Mouse (Mus musculus) kidney, postnatal 10 days (tissue): ENCODE data around the gene Dnmt1.
A peak's percentile ranks its signal among the peaks of the same experiment; 100 is the strongest.

Source experiments
- DNase-seq: peaks from one replicate; pipeline ENCODE4 v3.0.0; 2021; ENCODE audit warnings: mixed read lengths

Dnmt1 gene

GRCm38 (mm10) chr9:20976216-20976960 lies 16.7 kb upstream of the Dnmt1 start, which contains the start of gene S1pr2:
TSS of gene S1pr2 (minus strand) at chr9:20976781.
- DNase-seq: peak; percentile 93

- DNase-seq: peak; percentile 78
These were observed 15.9 kb upstream of the Dnmt1 start for GRCm38 (mm10) chr9:20975431-20976215.

GRCm38 (mm10) chr9:20973682-20974075 lies 14.0 kb upstream of the Dnmt1 start:
- DNase-seq: peak; percentile 64

GRCm38 (mm10) chr9:20973001-20973681 lies 13.5 kb upstream of the Dnmt1 start:
- DNase-seq: peak; percentile 58

- peak; percentile 78 for DNase-seq
These were observed 12.7 kb upstream of the Dnmt1 start for GRCm38 (mm10) chr9:20972141-20972992.

GRCm38 (mm10) chr9:20971751-20972140 lies 12.1 kb upstream of the Dnmt1 start:
- DNase-seq: peak; percentile 46

GRCm38 (mm10) chr9:20966747-20967146 lies 7.1 kb upstream of the Dnmt1 start:
- no peak for DNase-seq

- DNase-seq: no peak
These were observed 6.3 kb upstream of the Dnmt1 start for GRCm38 (mm10) chr9:20966008-20966407.

GRCm38 (mm10) chr9:20965606-20966005 lies 5.9 kb upstream of the Dnmt1 start:
- DNase-seq: no peak

GRCm38 (mm10) chr9:20961557-20961956 lies 1.9 kb upstream of the Dnmt1 start:
- DNase-seq: no peak

- no peak for DNase-seq
These were observed 2.7 kb downstream of the Dnmt1 start for GRCm38 (mm10) chr9:20956989-20957388.

GRCm38 (mm10) chr9:20952520-20953227 lies 7.0 kb downstream of the Dnmt1 start:
- DNase-seq: peak; percentile 97

- no peak for DNase-seq
These were observed 7.6 kb downstream of the Dnmt1 start for GRCm38 (mm10) chr9:20951966-20952519.

GRCm38 (mm10) chr9:20951441-20951840 lies 8.2 kb downstream of the Dnmt1 start:
- DNase-seq: peak; percentile 59

GRCm38 (mm10) chr9:20950419-20950818 lies 9.3 kb downstream of the Dnmt1 start:
- DNase-seq: no peak

- no peak for DNase-seq
These were observed 13.4 kb downstream of the Dnmt1 start for GRCm38 (mm10) chr9:20946066-20946880.

- DNase-seq: no peak
These were observed 14.9 kb downstream of the Dnmt1 start for GRCm38 (mm10) chr9:20944697-20945370.

GRCm38 (mm10) chr9:20943911-20944310 lies 15.8 kb downstream of the Dnmt1 start:
- no peak for DNase-seq

- DNase-seq: no peak
These were observed 16.3 kb downstream of the Dnmt1 start for GRCm38 (mm10) chr9:20943396-20943795.

- DNase-seq: no peak
These were observed 36.4 kb downstream of the Dnmt1 start for GRCm38 (mm10) chr9:20923258-20923657.
